Mouse (Mus musculus) adrenal gland, postnatal 36 days (tissue): ENCODE measurements around the gene Cdkal1. TPM values are rescaled to one million over a fixed set of nuclear protein-coding genes. Genes with fewer than 3 reads are reported as not detected.
A peak's percentile ranks its signal among the peaks of the same experiment; 100 is the strongest.

Experiments
- DNase-seq, 2 experiments: peaks; one replicate each; pipeline ENCODE4 v3.0.0; 2021; ENCODE audit warnings: mixed read lengths in 1 of 2
- total RNA-seq, 2 experiments: library from RNA; stranded (reverse); gene quantifications; 2 replicates each; pipeline ENCODE4 v1.2.3; 2021

Cdkal1 gene
- total RNA-seq, 2 experiments from 2014 or later, result 23.8 to 24.4 TPM

GRCm38 (mm10) chr13:29351023-29351684 is 504.3 kb downstream of the Cdkal1 start:
- no peak for DNase-seq

- DNase-seq, result no peak
Measured at GRCm38 (mm10) chr13:29350004-29350403, 505.5 kb downstream of the Cdkal1 start.

GRCm38 (mm10) chr13:29349386-29349961 is 506.0 kb downstream of the Cdkal1 start:
- DNase-seq, result no peak

- DNase-seq, result peak; percentile 42 to 53
Measured at GRCm38 (mm10) chr13:29348331-29348730, 507.1 kb downstream of the Cdkal1 start.

GRCm38 (mm10) chr13:29332640-29333412 is 522.6 kb downstream of the Cdkal1 start:
- no peak for DNase-seq

GRCm38 (mm10) chr13:29325946-29326345 is 529.5 kb downstream of the Cdkal1 start:
- no peak for DNase-seq

- DNase-seq, result no peak
Measured at GRCm38 (mm10) chr13:29320421-29320820, 535.1 kb downstream of the Cdkal1 start.

GRCm38 (mm10) chr13:29317703-29318102 is 537.8 kb downstream of the Cdkal1 start:
- DNase-seq, result no peak

GRCm38 (mm10) chr13:29316271-29316670 is 539.2 kb downstream of the Cdkal1 start:
- no peak for DNase-seq

- no peak for DNase-seq
Measured at GRCm38 (mm10) chr13:29312026-29312425, 543.4 kb downstream of the Cdkal1 start.

- no peak for DNase-seq
Measured at GRCm38 (mm10) chr13:29307420-29307819, 548.1 kb downstream of the Cdkal1 start.

GRCm38 (mm10) chr13:29292608-29293240 is 562.8 kb downstream of the Cdkal1 start:
- DNase-seq, result peak in 1 of 2 experiments; percentile 19

- DNase-seq, result no peak
Measured at GRCm38 (mm10) chr13:29290569-29290968, 564.9 kb downstream of the Cdkal1 start.

- no peak for DNase-seq
Measured at GRCm38 (mm10) chr13:29285058-29285457, 570.4 kb downstream of the Cdkal1 start.

- DNase-seq, result no peak
Measured at GRCm38 (mm10) chr13:29281556-29281955, 573.9 kb downstream of the Cdkal1 start.

- DNase-seq, result no peak
Measured at GRCm38 (mm10) chr13:29278156-29278555, 577.3 kb downstream of the Cdkal1 start.

GRCm38 (mm10) chr13:29274296-29274695 is 581.2 kb downstream of the Cdkal1 start:
- DNase-seq, result no peak

- DNase-seq, result no peak
Measured at GRCm38 (mm10) chr13:29273693-29274221, 581.7 kb downstream of the Cdkal1 start.

- DNase-seq, result no peak
Measured at GRCm38 (mm10) chr13:29271451-29271850, 584.0 kb downstream of the Cdkal1 start.

- no peak for DNase-seq
Measured at GRCm38 (mm10) chr13:29264015-29264711, 591.3 kb downstream of the Cdkal1 start.

GRCm38 (mm10) chr13:29262164-29262563 is 593.3 kb downstream of the Cdkal1 start:
- no peak for DNase-seq

GRCm38 (mm10) chr13:29248535-29248934 is 606.9 kb downstream of the Cdkal1 start:
- DNase-seq, result no peak
